Mouse (Mus musculus): ENCODE data around the gene Csnk2b.

Gene Csnk2b

GRCm38 (mm10) chr17:35121871-35122303 is at the start of gene Csnk2b:
Gene Csnk2b, minus strand, starts transcription at chr17:35122053.
- peak; percentile 68 for DNase-seq (ENCODE audit: low read depth, low spot score)

DNA sequence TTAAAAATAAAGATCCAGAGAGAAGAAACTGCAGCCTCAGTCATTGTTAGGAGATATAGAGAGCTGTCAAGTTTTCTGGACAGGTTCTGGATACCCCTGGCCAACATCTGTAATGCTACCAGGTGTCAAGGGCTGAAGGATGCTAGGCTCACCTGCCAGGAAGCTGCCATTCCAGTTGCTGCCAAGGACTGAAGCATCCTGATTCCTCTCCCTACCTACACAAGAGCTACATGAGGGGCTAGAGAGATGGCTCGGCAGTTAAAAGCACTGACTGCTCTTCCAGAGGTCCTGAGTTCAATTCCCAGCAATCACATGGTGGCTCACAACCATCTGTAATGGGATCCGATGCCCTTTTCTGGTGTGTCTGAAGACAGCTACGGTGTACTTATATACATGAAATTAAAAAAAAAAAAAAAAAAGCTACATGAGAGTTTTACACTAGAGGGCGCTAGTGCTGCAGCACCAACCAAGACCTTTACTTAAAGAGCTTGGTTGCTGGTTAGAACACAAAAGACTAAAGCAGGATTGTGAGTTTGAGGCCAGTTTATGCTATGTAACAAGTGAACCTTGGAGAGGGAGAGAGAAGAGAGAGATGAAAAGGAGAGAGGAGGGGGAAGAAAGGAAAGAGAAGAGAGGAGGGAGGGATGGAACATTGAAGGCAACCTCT is 46.8 kb upstream of the Csnk2b start:
- no peak for DNase-seq (ENCODE audit: low read depth, low spot score)

DNA sequence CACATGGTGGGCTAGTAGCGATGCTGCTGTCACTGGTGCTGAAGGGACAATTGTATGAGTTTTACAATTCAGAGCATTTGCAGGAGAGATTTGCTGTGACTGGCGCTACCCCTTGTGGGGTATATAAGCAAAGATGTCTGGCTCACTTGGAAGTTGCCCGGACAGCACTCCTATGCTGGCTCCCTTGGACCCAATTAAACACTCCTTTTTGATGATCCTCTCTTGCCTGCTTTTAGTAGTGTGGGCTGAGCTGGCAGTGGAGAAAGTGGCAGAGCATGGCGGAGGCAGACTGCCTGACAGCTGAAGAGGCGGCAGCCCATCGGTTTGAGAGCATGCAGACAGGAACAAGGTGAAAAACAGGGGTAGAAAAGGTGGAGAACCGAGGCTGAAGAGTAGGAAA is 45.9 kb upstream of the Csnk2b start:
- DNase-seq (ENCODE audit: low read depth, low spot score), result no peak

DNA sequence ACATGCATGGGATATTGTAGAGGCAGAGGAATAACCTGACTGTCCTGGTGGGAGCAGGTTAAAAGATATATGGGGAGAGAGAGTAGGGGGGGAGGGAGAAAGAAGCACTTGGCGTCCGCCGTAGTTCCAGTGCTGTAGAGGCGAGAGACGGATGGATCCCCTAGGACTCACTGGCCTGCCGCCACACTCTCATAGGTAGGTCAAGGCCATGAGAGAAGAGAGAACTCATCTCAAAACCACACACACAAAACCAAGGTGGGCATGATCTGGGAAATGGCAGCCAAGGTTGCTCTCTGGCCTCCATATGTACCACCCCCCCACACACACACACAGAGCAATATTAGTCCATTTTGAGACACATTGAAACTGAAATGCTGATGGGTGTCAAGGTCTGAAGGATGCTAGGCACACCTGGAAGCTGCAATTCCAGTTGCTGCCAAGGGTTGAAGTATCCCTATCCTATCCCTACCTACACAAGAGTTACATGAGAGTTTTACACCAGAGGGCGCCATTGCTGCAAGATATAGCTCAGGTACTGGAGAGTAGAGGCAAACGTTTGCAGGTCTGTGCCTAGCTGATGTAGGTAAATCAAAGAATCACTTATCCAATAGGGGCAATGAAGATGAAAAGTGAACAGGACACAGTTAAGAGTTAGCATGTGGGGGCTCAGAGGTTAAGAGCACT is 44.6 kb upstream of the Csnk2b start:
- peak; percentile 63 for DNase-seq (ENCODE audit: low read depth, low spot score)

GRCm38 (mm10) chr17:35165451-35166155 is 43.8 kb upstream of the Csnk2b start:
- DNase-seq (ENCODE audit: low read depth, low spot score), result no peak

GRCm38 (mm10) chr17:35164568-35165450 is 43.0 kb upstream of the Csnk2b start, which contains the start of gene Prrc2a:
Gene Prrc2a, minus strand, starts transcription at chr17:35164897.
- peak; percentile 99 for DNase-seq (ENCODE audit: low read depth, low spot score)

- DNase-seq (ENCODE audit: low read depth, low spot score), result no peak
Observed at GRCm38 (mm10) chr17:35164218-35164567, 42.3 kb upstream of the Csnk2b start.

DNA sequence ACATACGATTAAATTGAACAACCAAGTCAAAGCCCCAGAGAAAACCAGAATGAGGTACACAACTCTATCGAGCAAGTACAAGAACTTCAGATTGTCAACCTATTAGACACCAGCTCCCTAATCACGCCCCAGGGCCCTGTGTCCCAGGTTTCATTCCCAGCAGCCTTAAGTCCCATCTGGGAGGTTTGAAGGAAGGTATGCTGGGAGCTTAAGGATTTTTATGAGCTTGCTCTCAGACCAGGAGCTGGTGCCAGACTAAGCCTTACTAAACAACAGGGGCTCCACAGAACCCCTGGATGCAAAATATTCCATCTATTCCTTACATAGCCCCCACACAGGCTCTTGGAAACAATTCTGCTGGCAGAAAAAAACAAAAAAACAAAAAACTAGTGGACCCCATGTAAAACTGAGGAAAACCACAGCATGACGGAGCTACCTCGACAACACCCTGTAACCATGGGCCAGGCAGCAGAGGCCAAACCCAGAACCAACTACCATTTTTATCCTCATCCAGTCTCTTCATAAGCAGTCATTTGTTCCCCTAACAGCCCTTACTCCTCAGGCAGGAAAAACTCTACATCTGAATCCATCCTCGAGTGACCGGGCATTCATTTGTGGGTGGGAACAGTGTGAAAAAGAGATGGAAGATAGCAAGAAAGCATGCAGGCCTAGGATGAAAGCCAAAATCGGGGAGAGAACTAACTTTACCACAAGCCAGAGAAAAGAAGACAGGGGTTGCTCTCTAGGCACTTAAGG is 41.7 kb upstream of the Csnk2b start:
- no peak for DNase-seq (ENCODE audit: low read depth, low spot score)

- no peak for DNase-seq (ENCODE audit: low read depth, low spot score)
Observed at GRCm38 (mm10) chr17:35162730-35163129, 40.9 kb upstream of the Csnk2b start.

DNA sequence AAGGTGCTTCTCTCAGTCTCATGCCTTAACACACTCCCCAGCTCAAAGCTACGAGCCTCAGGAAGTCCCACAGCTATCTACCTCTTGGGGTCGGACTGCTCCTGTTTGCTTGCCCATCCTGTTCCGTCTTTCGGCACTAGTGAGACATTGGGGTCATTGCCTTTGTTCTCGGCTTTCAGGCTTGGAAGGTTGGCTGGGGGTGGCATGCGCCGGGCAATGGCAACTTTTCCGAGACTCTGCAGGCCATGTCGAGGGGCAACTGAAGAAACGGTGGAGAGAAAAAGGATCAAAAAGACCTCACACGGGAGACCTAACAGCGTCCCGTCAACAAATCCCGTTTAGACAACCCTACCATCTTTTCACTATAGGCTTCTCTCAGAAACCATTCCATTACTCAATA is 40.3 kb upstream of the Csnk2b start:
- DNase-seq (ENCODE audit: low read depth, low spot score), result no peak

DNA sequence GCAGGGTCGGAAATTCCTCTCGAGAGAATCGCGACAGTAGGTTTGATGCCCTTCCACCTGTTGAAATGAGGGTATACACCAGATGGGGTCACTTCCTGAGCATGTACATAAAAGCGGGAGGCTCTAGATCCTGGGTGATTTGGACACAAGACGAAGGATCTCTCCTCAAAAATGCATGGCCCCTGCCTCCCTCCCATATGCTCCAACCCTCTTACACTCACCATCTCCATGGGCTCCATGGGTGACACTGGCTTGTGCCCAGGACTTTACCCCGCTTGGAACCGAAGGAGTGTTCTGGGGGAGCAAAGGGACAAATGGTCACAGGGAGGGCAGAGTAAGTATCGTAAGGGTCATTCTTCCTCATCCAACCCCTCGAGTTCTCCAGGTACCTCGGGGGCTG is 39.6 kb upstream of the Csnk2b start:
- no peak for DNase-seq (ENCODE audit: low read depth, low spot score)

DNA sequence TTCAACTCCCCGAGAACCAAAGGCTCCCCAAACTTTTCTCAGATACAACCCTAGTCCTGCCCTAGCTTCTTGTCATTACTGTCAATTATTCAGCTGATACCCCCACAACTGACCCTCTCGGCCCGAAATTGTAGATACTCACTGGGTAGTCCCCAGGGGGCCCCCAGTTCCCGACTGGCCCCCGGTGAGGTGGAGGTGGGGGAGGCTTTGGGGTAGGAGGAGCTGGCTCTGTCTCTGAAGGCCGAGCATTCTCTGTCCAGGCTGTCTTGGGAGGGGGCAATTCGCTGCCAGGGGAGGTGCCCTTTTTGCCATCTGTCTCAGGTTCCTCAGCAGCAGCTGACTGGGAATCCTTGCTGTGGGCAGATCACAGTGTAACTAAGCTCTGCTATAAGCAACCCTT is 37.8 kb upstream of the Csnk2b start:
- no peak for DNase-seq (ENCODE audit: low read depth, low spot score)

- no peak for DNase-seq (ENCODE audit: low read depth, low spot score)
Observed at GRCm38 (mm10) chr17:35158850-35159593, 37.2 kb upstream of the Csnk2b start.

DNA sequence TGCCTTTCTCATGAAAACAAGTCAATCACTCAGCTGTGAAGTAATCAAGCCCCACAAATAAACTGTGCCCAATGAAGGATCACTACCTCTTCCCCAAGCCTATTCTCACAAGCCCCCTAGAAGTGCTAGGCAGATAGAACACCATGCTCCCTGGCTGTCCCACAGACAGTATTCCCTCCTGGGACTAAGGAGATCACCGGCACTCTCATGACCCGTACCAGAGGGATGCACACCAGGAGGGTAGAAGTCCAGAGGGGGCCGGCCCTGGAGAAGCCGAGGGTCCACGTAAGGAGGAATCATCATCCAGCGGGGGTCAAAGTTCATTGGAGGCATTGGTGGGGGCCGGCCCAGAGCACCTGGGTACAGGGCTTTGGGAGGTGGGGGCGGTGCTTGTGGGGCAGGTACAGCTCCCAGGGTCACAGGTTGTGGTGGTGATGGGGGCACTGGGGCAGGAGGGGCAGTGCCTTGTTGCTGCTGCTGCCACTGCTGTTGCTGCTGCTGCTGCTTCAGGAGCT is 35.9 kb upstream of the Csnk2b start:
- DNase-seq (ENCODE audit: low read depth, low spot score), result no peak

DNA sequence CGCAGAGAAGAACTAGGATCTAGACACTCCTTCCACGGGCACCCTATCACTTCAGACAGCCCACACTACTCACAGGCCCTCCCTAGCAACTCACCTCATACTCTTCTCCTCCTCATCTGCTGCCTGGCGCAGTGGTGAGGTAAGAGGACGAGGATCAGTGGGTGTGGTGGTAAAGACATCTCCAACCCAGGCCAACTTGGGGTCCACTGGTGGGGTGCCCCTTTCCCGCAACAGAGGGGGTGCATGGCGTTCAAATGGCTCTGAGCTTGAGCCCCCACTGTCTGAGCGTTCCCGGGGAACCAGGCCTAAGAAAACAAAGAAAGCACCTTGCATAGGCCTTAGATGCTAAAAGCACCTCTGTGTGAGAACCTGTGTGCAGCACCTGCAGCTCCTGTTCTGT is 35.4 kb upstream of the Csnk2b start:
- no peak for DNase-seq (ENCODE audit: low read depth, low spot score)

DNA sequence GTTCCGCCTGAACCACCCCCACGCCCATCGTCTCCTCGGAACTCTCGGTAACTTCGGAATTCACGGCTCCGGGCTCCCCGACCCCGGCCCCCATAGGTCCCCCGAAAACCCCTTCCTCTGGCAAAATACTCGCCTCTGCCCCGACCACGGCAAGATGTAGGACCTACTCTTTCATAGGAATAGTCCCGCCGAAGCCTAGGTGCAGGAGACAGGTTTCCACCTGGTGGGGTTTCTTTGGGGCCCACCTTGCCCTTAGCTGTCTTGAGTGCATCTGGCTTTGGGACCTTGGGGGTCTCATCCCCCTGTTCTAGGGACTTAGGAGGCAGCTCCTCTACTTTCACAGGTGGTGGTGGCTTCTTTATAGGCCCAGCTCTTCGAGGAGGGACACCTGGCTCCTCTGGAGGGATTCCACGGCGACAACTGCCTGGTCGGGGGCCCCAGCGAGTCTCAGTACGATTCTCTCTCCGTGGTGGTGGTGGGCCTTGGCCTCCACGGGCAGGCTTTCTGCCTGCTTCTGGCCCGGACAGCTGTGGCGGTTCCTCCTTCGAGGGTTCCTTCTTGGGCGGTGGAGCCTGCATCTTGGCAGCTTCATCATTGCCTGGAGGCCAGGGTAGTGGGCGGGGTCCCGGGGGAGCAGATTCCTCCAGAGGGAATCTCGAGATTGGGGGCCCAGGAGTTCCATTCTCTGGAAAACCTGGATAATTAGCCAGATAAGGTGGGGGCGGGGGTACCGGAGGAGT is 34.8 kb upstream of the Csnk2b start:
- no peak for DNase-seq (ENCODE audit: low read depth, low spot score)

- DNase-seq (ENCODE audit: low read depth, low spot score), result no peak
Observed at GRCm38 (mm10) chr17:35155451-35155850, 33.6 kb upstream of the Csnk2b start.

- no peak for DNase-seq (ENCODE audit: low read depth, low spot score)
Observed at GRCm38 (mm10) chr17:35154616-35155015, 32.8 kb upstream of the Csnk2b start.

DNA sequence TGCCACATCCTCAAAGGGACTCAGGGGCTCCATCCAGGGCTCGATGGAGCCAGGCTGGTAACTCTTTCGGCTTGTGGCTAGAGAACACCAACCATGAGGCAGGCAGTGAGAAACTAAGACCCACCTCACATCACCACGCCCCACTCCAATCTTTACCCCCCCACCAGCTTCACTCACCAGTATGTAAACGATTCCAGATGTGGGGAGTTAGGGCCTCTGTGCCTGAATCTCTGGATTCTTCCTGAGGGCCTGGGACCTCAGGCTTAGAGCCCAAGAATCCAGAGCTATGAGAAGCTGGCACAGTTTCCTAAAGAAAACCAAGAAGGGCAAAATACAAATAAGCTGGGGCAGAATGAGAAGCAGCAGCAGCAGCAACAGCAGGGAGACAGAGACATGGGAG is 32.1 kb upstream of the Csnk2b start:
- no peak for DNase-seq (ENCODE audit: low read depth, low spot score)

Measured in brain, embryonic 18.5 days (tissue).